Mouse (Mus musculus) urinary bladder, postnatal 4 days (tissue): Measurements from ENCODE around the gene Pla2g4d.
"Not testable (repeated sequence)": the region's sequence is repeated elsewhere in the genome, so short reads cannot be mapped to it uniquely, and the experiment has no call there.

Experiments
- DNase-seq, 2 experiments: peaks; one replicate each; pipeline ENCODE4 v3.0.0; 2021 to 2022; ENCODE audit warnings: low spot score in 2 of 2

The Pla2g4d gene

GRCm38 (mm10) chr2:120261346-120261745 lies 27.7 kb downstream of the Pla2g4d start:
- peak in 1 of 2 experiments; percentile 23 for DNase-seq

GRCm38 (mm10) chr2:120256259-120256658 lies 32.7 kb downstream of the Pla2g4d start:
- DNase-seq: no peak

GRCm38 (mm10) chr2:120252644-120253043 lies 36.4 kb downstream of the Pla2g4d start:
- DNase-seq: no peak

GRCm38 (mm10) chr2:120245421-120246016 lies 43.5 kb downstream of the Pla2g4d start:
- DNase-seq: no peak

- no peak for DNase-seq
These were observed 44.1 kb downstream of the Pla2g4d start, which contains the start of gene Pla2g4e for GRCm38 (mm10) chr2:120244679-120245420. TSS of gene Pla2g4e (minus strand) at chr2:120245335.

- DNase-seq: no peak
These were observed 45.0 kb downstream of the Pla2g4d start for GRCm38 (mm10) chr2:120243995-120244394.

GRCm38 (mm10) chr2:120242791-120243467 lies 46.1 kb downstream of the Pla2g4d start:
- no peak for DNase-seq

GRCm38 (mm10) chr2:120238733-120239132 lies 50.3 kb downstream of the Pla2g4d start:
- not testable (repeated sequence) for DNase-seq

- DNase-seq: no peak
These were observed 51.2 kb downstream of the Pla2g4d start for GRCm38 (mm10) chr2:120237784-120238183.

- DNase-seq: no peak
These were observed 52.9 kb downstream of the Pla2g4d start for GRCm38 (mm10) chr2:120235947-120236640.

- no peak for DNase-seq
These were observed 53.6 kb downstream of the Pla2g4d start for GRCm38 (mm10) chr2:120235381-120235780.

- no peak for DNase-seq
These were observed 57.4 kb downstream of the Pla2g4d start for GRCm38 (mm10) chr2:120231642-120232041.
